Mouse (Mus musculus): Measurements from ENCODE around the gene Erlin1.

Gene Erlin1

GRCm38 (mm10) chr19:44060226-44060625 is 9.4 kb downstream of the Erlin1 start:
- no peak for DNase-seq (ENCODE audit: low spot score)

GRCm38 (mm10) chr19:44055173-44055826 is 14.3 kb downstream of the Erlin1 start:
- DNase-seq (ENCODE audit: low spot score): no peak

GRCm38 (mm10) chr19:44050388-44050787 is 19.2 kb downstream of the Erlin1 start:
- DNase-seq (ENCODE audit: low spot score): no peak

- DNase-seq (ENCODE audit: low spot score): no peak
Measured at GRCm38 (mm10) chr19:44049282-44049681, 20.3 kb downstream of the Erlin1 start.

- no peak for DNase-seq (ENCODE audit: low spot score)
Measured at GRCm38 (mm10) chr19:44045847-44046246, 23.7 kb downstream of the Erlin1 start.

- DNase-seq (ENCODE audit: low spot score): no peak
Measured at GRCm38 (mm10) chr19:44042121-44042520, 27.5 kb downstream of the Erlin1 start.

GRCm38 (mm10) chr19:44033396-44033795 is 36.2 kb downstream of the Erlin1 start:
- no peak for DNase-seq (ENCODE audit: low spot score)

GRCm38 (mm10) chr19:44032046-44032744 is 37.4 kb downstream of the Erlin1 start:
- DNase-seq (ENCODE audit: low spot score): no peak

GRCm38 (mm10) chr19:44030024-44030423 is 39.6 kb downstream of the Erlin1 start:
- DNase-seq (ENCODE audit: low spot score): no peak

GRCm38 (mm10) chr19:44028972-44029371 is 40.6 kb downstream of the Erlin1 start, which contains the start of gene Cyp2c23:
Cyp2c23 (minus strand) TSS chr19:44029208.
- DNase-seq (ENCODE audit: low spot score): no peak

GRCm38 (mm10) chr19:44026956-44027530 is 42.5 kb downstream of the Erlin1 start:
- no peak for DNase-seq (ENCODE audit: low spot score)

- no peak for DNase-seq (ENCODE audit: low spot score)
Measured at GRCm38 (mm10) chr19:44024921-44025585, 44.5 kb downstream of the Erlin1 start.

- no peak for DNase-seq (ENCODE audit: low spot score)
Measured at GRCm38 (mm10) chr19:44023066-44023465, 46.5 kb downstream of the Erlin1 start.

- no peak for DNase-seq (ENCODE audit: low spot score)
Measured at GRCm38 (mm10) chr19:44021502-44021901, 48.1 kb downstream of the Erlin1 start.

- DNase-seq (ENCODE audit: low spot score): no peak
Measured at GRCm38 (mm10) chr19:44019739-44020138, 49.8 kb downstream of the Erlin1 start.

- no peak for DNase-seq (ENCODE audit: low spot score)
Measured at GRCm38 (mm10) chr19:44013862-44014261, 55.7 kb downstream of the Erlin1 start.

- DNase-seq (ENCODE audit: low spot score): no peak
Measured at GRCm38 (mm10) chr19:44008784-44009183, 60.8 kb downstream of the Erlin1 start.

GRCm38 (mm10) chr19:44007186-44007585 is 62.4 kb downstream of the Erlin1 start:
- no peak for DNase-seq (ENCODE audit: low spot score)

GRCm38 (mm10) chr19:44005025-44005424 is 64.6 kb downstream of the Erlin1 start:
- no peak for DNase-seq (ENCODE audit: low spot score)

GRCm38 (mm10) chr19:44004261-44004660 is 65.3 kb downstream of the Erlin1 start:
- DNase-seq (ENCODE audit: low spot score): no peak

- peak; percentile 39 for DNase-seq (ENCODE audit: low spot score)
Measured at GRCm38 (mm10) chr19:44000720-44001119, 68.9 kb downstream of the Erlin1 start.

GRCm38 (mm10) chr19:44000061-44000460 is 69.5 kb downstream of the Erlin1 start:
- DNase-seq (ENCODE audit: low spot score): no peak
